Mouse (Mus musculus) spleen, adult 2 months (tissue): ENCODE results near the gene Trp73.

Experiments
- CTCF ChIP-seq: fragments of 200-500 bp; IDR thresholded peaks from 2 replicates; pipeline ENCODE4 v1.5.1; 2011; ENCODE audit warnings: mild to moderate bottlenecking, inconsistent platforms; ENCODE audit not compliant: insufficient read depth, insufficient read length, insufficient replicate concordance; ENCODE audit errors: extremely low read depth
- POLR2A ChIP-seq: fragments of 200-500 bp; IDR thresholded peaks from 2 replicates; pipeline ENCODE4 v1.6.1; 2011; ENCODE audit warnings: low read depth, low read length, inconsistent platforms

DNA sequence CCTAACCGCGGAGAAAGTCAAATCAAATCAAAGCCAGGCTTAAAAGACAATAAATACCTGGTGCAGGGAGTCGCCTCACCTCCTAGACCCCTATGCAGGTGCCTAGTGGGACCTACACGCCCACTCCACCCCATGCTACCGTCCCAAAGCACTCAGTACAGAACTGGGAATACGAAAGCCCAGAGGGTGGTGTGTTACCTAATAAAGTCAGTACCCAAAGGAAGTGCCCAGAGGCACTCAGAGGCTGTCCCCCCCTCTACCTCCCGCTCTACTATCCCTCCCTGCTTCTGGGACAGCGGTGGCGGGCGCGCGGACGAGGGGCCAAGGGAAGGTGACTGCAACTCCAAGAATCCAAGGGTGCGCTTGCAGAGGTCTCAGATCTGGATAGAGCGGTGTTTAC, 30.0 kb upstream of the Trp73 start:
- TF ChIP-seq CTCF = no peak
- no peak for TF ChIP-seq POLR2A
